Mouse (Mus musculus): ENCODE data around the gene Gng4. TPM values are rescaled to one million over a fixed set of nuclear protein-coding genes. Genes with fewer than 3 reads are reported as not detected.

Gng4 gene
- total and polyA plus RNA-seq, 3 experiments: not detected

GRCm38 (mm10) chr13:13862346-13862745 is 78.5 kb downstream of the Gng4 start:
- Histone ChIP-seq H3K27me3 (ENCODE audit: control insufficient read depth in 1 of 2, insufficient read depth in 2 of 2, low read length in 2 of 2) (no peaks in the 10 kb centered on the region), H3K27ac (ENCODE audit: control insufficient read depth, low read depth, low read length) (no peak overlapping the region), H3K79me2 (ENCODE audit: control insufficient read depth, insufficient read depth, low read length, poor library complexity) (no peaks in the 10 kb centered on the region), H3K9ac (ENCODE audit: control insufficient read depth, low read depth, low read length, poor library complexity, severe bottlenecking) (no peak overlapping the region), H3K9me3 (replicated peaks; ENCODE audit: insufficient read depth, low read length) (no peaks in the 10 kb centered on the region), H3K4me1 (ENCODE audit: control insufficient read depth in 1 of 2, insufficient read depth in 2 of 2, low read length in 2 of 2) (peaks cover 3 to 13% of the 10 kb centered on the region in 2 experiments; a peak in 3 of 4 replicates), H3K4me3 (ENCODE audit: control insufficient read depth in 1 of 2, insufficient read depth in 1 of 2, low read depth in 2 of 2, low read length in 2 of 2) (no peak overlapping the region), H3K36me3 (ENCODE audit: control insufficient read depth in 1 of 2, insufficient read depth in 2 of 2, low read length in 2 of 2) (peaks cover 0 to 7% of the 10 kb centered on the region in 2 experiments; a peak in 2 of 4 replicates)
- TF ChIP-seq TBP (IDR thresholded peaks at IDR 0.05; ENCODE audit: low read depth, low read length) (no peak), ETS1 (IDR thresholded peaks at IDR 0.05; ENCODE audit: low read depth, low read length) (no peak)
- no peak for DNase-seq (ENCODE audit: low read depth, low spot score)

- H3K27ac ChIP-seq (ENCODE audit: control insufficient read depth, low read depth, low read length): no peak overlapping the region
- H3K4me1 ChIP-seq (ENCODE audit: control insufficient read depth in 1 of 2, insufficient read depth in 2 of 2, low read length in 2 of 2): peaks cover 3 to 14% of the 10 kb centered on the region in 2 experiments; a peak in 3 of 4 replicates
- peaks cover 0 to 9% of the 10 kb centered on the region in 2 experiments; a peak in 2 of 4 replicates for H3K36me3 ChIP-seq (ENCODE audit: control insufficient read depth in 1 of 2, insufficient read depth in 2 of 2, low read length in 2 of 2)
- H3K79me2 ChIP-seq (ENCODE audit: control insufficient read depth, insufficient read depth, low read length, poor library complexity): no peaks in the 10 kb centered on the region
- H3K9me3 ChIP-seq (replicated peaks; ENCODE audit: insufficient read depth, low read length): no peaks in the 10 kb centered on the region
- no peak overlapping the region for H3K9ac ChIP-seq (ENCODE audit: control insufficient read depth, low read depth, low read length, poor library complexity, severe bottlenecking)
- DNase-seq (ENCODE audit: low read depth, low spot score): no peak
- H3K27me3 ChIP-seq (ENCODE audit: control insufficient read depth in 1 of 2, insufficient read depth in 2 of 2, low read length in 2 of 2): no peaks in the 10 kb centered on the region
- TF ChIP-seq JUND (IDR thresholded peaks at IDR 0.05; ENCODE audit: low read depth, low read length) (no peak), MEF2A (IDR thresholded peaks at IDR 0.05; ENCODE audit: extremely low read depth, insufficient replicate concordance, low read depth, low read length, poor library complexity, severe bottlenecking) (no peak), KAT2A (conservative IDR thresholded peaks at IDR 0.05; ENCODE audit: low read depth, low read length) (no peak), CTCF (IDR thresholded peaks at IDR 0.05 in 2 of 3, conservative IDR thresholded peaks at IDR 0.05 in 1 of 3; ENCODE audit: control insufficient read depth in 1 of 3, insufficient read depth in 1 of 3, low read depth in 2 of 3, low read length in 3 of 3, poor library complexity in 1 of 3, severe bottlenecking in 1 of 3) (no peak), POLR2AphosphoS2 (IDR thresholded peaks at IDR 0.05; ENCODE audit: low read length) (no peak), USF2 (IDR thresholded peaks at IDR 0.05; ENCODE audit: borderline replicate concordance in 1 of 2, insufficient read depth in 1 of 2, low read depth in 1 of 2, low read length in 2 of 2) (no peak), ELF1 (IDR thresholded peaks at IDR 0.05; ENCODE audit: low read depth, low read length) (no peak), EP300 (IDR thresholded peaks at IDR 0.05; ENCODE audit: low read depth in 1 of 2, low read length in 2 of 2) (no peak), POLR2AphosphoS5 (IDR thresholded peaks at IDR 0.05; ENCODE audit: borderline replicate concordance, low read depth, low read length) (no peak), E2F4 (IDR thresholded peaks at IDR 0.05; ENCODE audit: borderline replicate concordance, low read depth, low read length) (no peak), BHLHE40 (IDR thresholded peaks at IDR 0.05; ENCODE audit: borderline replicate concordance, low read depth, low read length) (no peak), SMC3 (IDR thresholded peaks at IDR 0.05; ENCODE audit: low read depth, low read length) (no peak), ETS1 (IDR thresholded peaks at IDR 0.05; ENCODE audit: low read depth, low read length) (no peak), CHD2 (IDR thresholded peaks at IDR 0.05; ENCODE audit: low read length) (no peak), MXI1 (IDR thresholded peaks at IDR 0.05; ENCODE audit: low read depth, low read length) (no peak), MAX (IDR thresholded peaks at IDR 0.05; ENCODE audit: low read length) (no peak)
- H3K4me3 ChIP-seq (ENCODE audit: control insufficient read depth in 1 of 2, insufficient read depth in 1 of 2, low read depth in 2 of 2, low read length in 2 of 2): no peak overlapping the region
Observed at GRCm38 (mm10) chr13:13862941-13863340, 79.1 kb downstream of the Gng4 start.

Measured in MEL (cell line).